Mouse (Mus musculus) spleen, postnatal 4 days (tissue): ENCODE data around the gene Ccdc180.

Experiments used
- DNase-seq, 2 experiments: peaks; one replicate each; pipeline ENCODE4 v3.0.0; 2022; ENCODE audit warnings: low spot score in 2 of 2

The Ccdc180 gene

GRCm38 (mm10) chr4:45890066-45890761 lies at the start of gene Ccdc180:
Ccdc180 (plus strand) TSS chr4:45890303.
- DNase-seq, result peak; percentile 73 to 84

GRCm38 (mm10) chr4:45844355-45844754 lies 45.7 kb upstream of the Ccdc180 start:
- no peak for DNase-seq

GRCm38 (mm10) chr4:45846263-45846662 lies 43.8 kb upstream of the Ccdc180 start:
- no peak for DNase-seq

DNA sequence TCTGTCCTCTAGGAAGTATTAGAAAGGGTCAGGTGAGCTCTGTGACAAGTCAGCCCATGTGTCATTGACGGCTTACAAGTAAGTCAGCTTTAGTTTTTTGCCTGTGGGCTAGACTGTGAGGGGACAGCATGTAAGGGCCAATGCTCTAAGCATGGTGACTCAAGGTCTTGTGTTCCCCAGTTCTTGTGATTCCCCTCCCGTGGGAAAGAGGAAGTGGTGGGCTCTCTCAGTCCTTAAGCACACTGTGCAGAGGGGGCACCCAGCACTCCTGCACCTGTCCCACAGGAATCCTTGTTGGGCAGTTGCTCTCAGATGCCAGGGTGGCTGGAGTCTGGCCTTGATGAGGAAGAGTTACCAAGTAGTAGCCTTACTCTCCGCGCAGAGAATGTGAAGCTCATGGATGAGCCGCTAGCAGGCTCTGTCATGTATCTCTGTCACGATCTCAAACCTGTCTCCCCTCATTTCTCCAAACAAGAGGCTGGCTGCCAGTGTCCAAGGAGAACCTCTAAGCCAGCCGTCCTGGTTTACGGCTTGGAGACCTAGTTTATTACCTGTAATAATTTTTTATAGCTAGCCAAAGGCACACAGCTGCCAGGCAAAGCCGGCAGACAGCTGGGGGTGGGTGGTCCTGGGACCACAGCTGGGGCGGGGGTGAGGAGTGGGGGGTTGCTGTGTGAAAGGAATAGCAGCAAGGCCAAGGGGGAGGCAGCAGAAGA lies 41.8 kb upstream of the Ccdc180 start, which contains the start of gene Stra6l:
Gene Stra6l, plus strand, starts transcription at position 556 of the 716 bp plus-strand sequence.
- no peak for DNase-seq

GRCm38 (mm10) chr4:45848825-45849156 lies 41.3 kb upstream of the Ccdc180 start:
- no peak for DNase-seq

- no peak for DNase-seq
Observed at GRCm38 (mm10) chr4:45849419-45849818, 40.7 kb upstream of the Ccdc180 start.

- no peak for DNase-seq
Observed at GRCm38 (mm10) chr4:45851640-45852051, 38.5 kb upstream of the Ccdc180 start.

GRCm38 (mm10) chr4:45853496-45854246 lies 36.4 kb upstream of the Ccdc180 start:
- no peak for DNase-seq

DNA sequence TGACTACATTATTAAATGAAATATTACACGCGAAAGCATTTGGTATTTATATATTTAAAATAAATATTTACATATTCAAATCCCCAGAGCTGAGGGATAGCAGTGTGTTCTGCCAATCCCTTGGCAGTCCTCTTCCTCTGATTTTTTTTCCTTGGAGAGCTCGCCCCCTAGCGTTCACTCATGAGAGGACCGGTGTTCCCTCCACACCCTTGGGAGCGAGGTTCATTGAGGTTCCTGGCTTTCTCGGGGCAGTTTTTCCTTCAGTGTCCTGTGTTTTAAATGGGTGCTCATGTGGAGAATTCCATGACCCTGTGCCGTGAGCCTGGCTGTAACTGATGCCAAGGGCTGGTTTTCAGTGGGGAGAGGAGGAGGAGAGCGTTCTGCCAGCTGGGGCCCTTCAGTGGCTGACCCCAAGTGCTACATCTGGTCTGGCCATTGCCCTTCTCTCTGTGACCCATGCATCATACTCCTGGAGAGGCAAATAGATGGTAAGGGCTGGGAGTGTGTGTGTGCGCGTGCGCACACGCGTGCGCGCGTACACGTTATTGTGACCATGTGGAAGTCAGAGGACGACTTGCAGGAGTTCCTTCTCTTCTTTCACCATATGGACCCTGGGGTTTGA lies 34.2 kb upstream of the Ccdc180 start:
- peak; percentile 39 to 77 for DNase-seq

GRCm38 (mm10) chr4:45861160-45861559 lies 28.9 kb upstream of the Ccdc180 start:
- no peak for DNase-seq

DNA sequence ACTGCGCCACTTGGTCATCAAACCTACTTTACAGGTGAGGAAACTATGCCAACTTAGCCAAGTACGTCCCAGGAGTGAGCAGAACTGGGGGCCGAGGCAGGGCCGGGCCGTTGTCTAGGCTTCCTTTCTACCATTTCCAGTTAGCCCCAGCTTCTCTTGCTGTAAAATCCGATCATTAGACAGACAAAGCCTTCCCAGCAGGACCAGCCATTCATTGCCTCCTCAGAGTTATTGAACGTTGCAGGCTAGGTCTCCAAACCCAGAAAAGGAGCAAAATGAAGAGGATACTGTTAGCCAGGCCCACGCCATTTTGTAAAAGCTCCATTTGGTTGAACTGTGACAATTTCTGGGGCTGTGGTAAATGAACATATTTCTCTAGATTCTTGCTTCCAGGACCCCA lies 22.7 kb upstream of the Ccdc180 start:
- no peak for DNase-seq

DNA sequence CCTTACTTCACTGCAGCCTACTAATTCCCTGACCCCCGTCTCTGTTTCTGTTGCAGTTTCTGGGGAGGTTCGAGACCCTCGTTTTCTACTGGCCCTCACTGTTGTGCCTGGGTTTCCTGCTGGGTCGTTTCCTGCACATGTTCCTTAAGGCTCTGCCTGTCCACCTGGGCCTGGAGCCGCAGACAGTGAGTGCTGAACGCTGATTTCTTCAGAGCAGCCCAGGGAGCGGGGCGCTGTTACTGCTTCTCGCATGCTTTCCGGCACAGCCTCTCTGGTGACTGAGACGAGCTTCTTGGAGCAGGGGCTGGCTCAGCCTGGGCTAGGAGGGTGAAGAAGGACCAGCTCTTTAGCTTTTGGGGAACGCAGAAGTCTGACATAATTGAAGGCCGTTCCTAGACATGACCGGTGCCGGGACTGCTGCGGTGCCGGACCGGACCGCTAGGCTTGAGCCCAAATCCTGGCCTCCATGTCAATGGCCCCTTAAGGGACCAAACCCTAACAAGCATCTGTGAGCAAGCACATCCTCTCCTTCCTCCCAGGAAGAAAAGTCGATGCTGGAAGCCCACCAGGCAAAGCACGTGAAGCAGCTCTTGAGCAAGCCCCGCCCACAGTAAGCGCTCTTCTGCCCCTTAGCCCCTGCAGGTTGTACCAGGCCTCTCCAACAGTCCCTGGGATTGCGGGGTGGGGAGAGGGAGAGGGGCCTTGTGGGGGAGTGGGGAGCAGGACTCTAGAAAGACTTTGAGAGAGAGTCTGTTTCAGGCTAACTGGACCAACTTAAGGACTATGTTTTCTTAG lies 20.9 kb upstream of the Ccdc180 start:
- no peak for DNase-seq

- no peak for DNase-seq
Observed at GRCm38 (mm10) chr4:45872147-45872546, 18.0 kb upstream of the Ccdc180 start.

- DNase-seq, result no peak
Observed at GRCm38 (mm10) chr4:45878929-45879328, 11.2 kb upstream of the Ccdc180 start.

- DNase-seq, result no peak
Observed at GRCm38 (mm10) chr4:45882521-45882920, 7.6 kb upstream of the Ccdc180 start.

- DNase-seq, result no peak
Observed at GRCm38 (mm10) chr4:45883250-45883649, 6.9 kb upstream of the Ccdc180 start.

DNA sequence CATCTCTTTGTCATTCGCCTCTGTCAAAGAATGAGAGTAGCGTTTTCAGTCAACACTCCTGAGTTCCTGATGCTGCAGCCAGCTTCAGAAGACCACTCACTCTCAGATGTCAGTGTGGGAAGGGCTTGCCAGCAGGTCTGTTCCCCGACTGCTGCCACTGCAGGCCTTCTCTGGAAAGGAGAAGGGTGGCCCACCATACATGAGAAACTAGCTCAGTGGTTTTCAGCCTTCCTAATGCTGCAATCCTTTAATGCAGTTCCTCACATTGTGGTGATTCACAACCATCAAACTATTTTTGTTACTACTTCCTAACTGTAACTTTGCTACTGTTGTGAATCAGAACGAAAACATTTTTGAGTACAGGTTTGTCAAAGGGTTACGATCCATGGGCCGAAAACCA lies 616 bp upstream of the Ccdc180 start:
- DNase-seq, result no peak

DNA sequence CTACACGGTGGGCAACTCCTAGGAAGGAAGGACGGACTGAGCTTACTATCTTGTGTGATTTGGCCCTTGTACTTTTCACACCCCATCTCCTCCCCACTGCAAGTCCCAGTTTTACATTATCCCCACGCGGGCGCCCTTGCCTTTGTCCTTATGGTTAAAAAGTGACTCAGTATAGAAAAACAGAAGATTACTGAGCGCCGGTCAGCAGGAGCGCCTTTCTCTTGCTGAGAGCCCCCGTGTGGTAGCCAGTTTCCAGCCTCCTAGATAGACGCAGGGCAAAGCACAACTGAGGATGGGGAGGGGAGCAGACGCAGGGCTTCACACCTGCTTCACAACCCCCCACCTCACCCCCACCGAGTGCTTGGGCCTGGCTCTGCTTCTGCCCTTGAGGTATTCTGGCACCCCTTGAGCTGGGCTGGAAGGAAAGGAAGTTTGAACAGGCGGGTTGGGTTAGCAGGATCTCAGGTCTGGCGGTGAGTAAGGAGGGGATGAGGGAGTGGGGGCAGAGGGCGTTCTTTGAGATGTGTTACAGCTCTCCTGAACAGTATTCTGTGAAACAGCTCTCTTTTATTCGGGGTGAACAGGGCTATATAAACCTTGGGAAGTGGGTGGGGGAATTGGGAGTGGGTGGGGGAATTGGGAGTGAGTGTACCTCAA lies 6.5 kb downstream of the Ccdc180 start:
- no peak for DNase-seq

GRCm38 (mm10) chr4:45898413-45898812 lies 8.3 kb downstream of the Ccdc180 start:
- no peak for DNase-seq

GRCm38 (mm10) chr4:45909256-45909655 lies 19.2 kb downstream of the Ccdc180 start:
- DNase-seq, result no peak

DNA sequence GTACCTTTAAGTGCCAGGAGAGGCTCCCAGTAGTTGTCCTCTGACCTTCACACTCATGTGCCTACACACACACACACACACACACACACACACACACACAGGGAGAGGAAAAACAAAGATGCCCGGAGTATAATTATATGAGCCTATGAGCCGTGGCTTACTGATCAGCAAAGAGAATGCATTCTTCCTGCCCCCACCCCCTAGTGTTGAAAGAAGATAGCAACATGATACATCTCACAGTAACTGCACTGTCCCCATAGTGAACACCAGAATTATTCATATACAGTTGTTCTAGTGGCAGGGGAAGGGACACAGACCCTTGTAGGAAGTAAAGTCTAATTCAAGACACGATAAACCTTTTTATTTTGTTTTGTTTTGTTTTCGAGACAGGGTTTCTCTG lies 19.8 kb downstream of the Ccdc180 start:
- DNase-seq, result no peak
